Mouse (Mus musculus) thymus, postnatal 36 days (tissue): Measurements from ENCODE around the gene Gm21996.
"Not testable (repeated sequence)": the region's sequence is repeated elsewhere in the genome, so short reads cannot be mapped to it uniquely, and the experiment has no call there.

Experiments
- DNase-seq, 2 experiments: peaks; one replicate each; pipeline ENCODE4 v3.0.0; 2022; ENCODE audit warnings: mixed read lengths in 2 of 2

Gene Gm21996

DNA sequence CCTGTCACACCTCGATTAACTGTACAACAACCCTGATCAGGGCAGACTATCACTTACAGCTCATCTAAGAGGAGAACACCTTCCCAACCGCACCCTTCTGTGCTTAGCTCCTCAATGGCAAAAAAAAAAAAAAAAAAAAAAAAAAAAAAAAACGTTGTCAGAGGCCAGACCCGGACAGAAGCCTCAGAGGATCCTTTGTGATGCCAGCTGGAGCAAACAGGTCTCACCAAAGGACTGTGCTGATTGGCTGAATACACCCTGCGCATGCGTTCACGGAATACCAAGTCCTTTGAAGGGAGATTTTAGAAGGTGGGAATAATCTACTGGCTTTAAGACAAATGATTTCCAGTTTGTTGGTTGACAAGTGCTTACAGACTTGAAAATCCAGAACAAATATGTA, at the start of gene Gm21996:
Gene Gm21996, minus strand, starts transcription at position 101 of the 400 bp plus-strand sequence.
- not testable (repeated sequence) for DNase-seq
